Mouse (Mus musculus): Measurements from ENCODE around the gene Pdilt. TPM values are rescaled to one million over a fixed set of nuclear protein-coding genes. Genes with fewer than 3 reads are reported as not detected.

Gene Pdilt
- polyA plus RNA-seq, 1 experiment from 2014 or later = not detected

DNA sequence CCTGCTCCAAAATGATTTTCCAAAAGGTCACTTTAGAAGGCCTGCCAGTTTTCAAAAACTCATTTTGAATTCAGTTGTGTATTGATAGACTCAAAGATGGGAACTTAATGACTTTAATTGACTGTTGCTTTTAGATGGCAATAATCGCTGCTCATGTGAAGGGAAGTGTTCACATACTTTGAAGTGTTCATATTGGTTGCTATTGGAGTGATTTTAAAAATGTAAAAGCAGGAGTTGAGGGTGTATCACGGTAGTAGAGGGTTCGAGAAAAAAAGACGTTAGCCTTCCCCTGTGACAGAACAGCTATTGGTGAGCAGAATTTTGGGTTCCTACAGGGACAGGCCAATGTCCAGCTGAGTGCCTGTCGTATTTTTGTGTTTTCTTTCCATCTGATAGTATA, 4.1 kb downstream of the Pdilt start, which contains the start of gene Acsm5:
TSS of gene Acsm5 (plus strand) at position 301 of the 400 bp plus-strand sequence.
- Histone ChIP-seq H3K4me3 (ENCODE audit: low read depth, low read length) (no peak within 1 kb of the TSS), H3K9me3 (ENCODE audit: low read length) (no peaks in the 10 kb centered on the region), H3K27me3 (replicated peaks; ENCODE audit: insufficient read depth, low read length) (no peaks in the 10 kb centered on the region), H3K4me1 (ENCODE audit: insufficient read depth, low read depth, low read length) (no peaks in the 10 kb centered on the region), H3K4me2 (replicated peaks; ENCODE audit: low read depth, low read length) (no peak within 1 kb of the TSS), H3K36me3 (ENCODE audit: insufficient read depth, low read length) (no peaks in the 10 kb centered on the region), H3K27ac (ENCODE audit: low read length) (no peak within 1 kb of the TSS), H3K9ac (replicated peaks; ENCODE audit: low read depth) (no peak within 1 kb of the TSS)
- TF ChIP-seq CTCF (IDR thresholded peaks at IDR 0.05) = no peak
- no peak for TF ChIP-seq EP300 (IDR thresholded peaks at IDR 0.05)
- ATAC-seq = no peak
- WGBS = 69% methylated on average over 5 of the region's 5 CpGs
- no peak for DNase-seq (ENCODE audit: low spot score)

- no peak overlapping the region for H3K9ac ChIP-seq (replicated peaks; ENCODE audit: low read depth)
- H3K27ac ChIP-seq (ENCODE audit: low read length) = no peak overlapping the region
- TF ChIP-seq CTCF (IDR thresholded peaks at IDR 0.05) (no peak), EP300 (IDR thresholded peaks at IDR 0.05) (no peak)
- WGBS = 76% methylated on average over 7 of the region's 7 CpGs
- no peaks in the 10 kb centered on the region for H3K36me3 ChIP-seq (ENCODE audit: insufficient read depth, low read length)
- ATAC-seq (no peak), DNase-seq (ENCODE audit: low spot score) (no peak)
- no peaks in the 10 kb centered on the region for H3K9me3 ChIP-seq (ENCODE audit: low read length)
- H3K27me3 ChIP-seq (replicated peaks; ENCODE audit: insufficient read depth, low read length) = no peaks in the 10 kb centered on the region
- H3K4me2 ChIP-seq (replicated peaks; ENCODE audit: low read depth, low read length) = no peak overlapping the region
- no peak overlapping the region for H3K4me3 ChIP-seq (ENCODE audit: low read depth, low read length)
- no peaks in the 10 kb centered on the region for H3K4me1 ChIP-seq (ENCODE audit: insufficient read depth, low read depth, low read length)
These were observed 7.1 kb downstream of the Pdilt start for GRCm38 (mm10) chr7:119516272-119516558.

- peak; percentile 74 for TF ChIP-seq CTCF (IDR thresholded peaks at IDR 0.05)
- no peak for TF ChIP-seq EP300 (IDR thresholded peaks at IDR 0.05)
These were observed 7.6 kb downstream of the Pdilt start for GRCm38 (mm10) chr7:119515492-119516271.

DNA sequence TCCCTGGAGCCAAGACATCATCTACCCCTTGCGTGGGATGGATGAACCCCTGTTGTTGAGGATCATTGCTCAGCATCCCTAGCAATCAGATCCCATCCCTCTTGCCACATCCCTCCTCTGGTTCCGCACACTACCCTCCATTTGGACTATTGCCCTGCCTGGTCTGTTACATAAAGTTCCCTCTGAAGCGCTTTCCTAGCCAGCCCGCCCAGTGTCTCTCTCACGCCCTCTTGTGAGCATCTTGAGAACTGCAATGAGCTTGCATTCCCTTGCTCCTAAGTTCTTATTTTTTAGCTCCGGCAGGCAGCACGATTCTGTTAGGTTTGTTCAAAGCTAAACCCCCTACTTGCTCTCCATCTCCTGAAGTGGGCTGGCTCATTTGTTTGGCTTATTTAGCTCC, 10.2 kb downstream of the Pdilt start:
- no peak for ATAC-seq

More at GRCm38 (mm10) chr7:119515492-119516271, 7.6 kb downstream of the Pdilt start:
- Histone ChIP-seq H3K27ac (ENCODE audit: low read length) (no peak overlapping the region), H3K4me1 (ENCODE audit: insufficient read depth, low read depth, low read length) (no peaks in the 10 kb centered on the region), H3K4me2 (replicated peaks; ENCODE audit: low read depth, low read length) (no peak overlapping the region), H3K4me3 (ENCODE audit: low read depth, low read length) (no peak overlapping the region), H3K9me3 (ENCODE audit: low read length) (no peaks in the 10 kb centered on the region), H3K36me3 (ENCODE audit: insufficient read depth, low read length) (no peaks in the 10 kb centered on the region), H3K9ac (replicated peaks; ENCODE audit: low read depth) (no peak overlapping the region), H3K27me3 (replicated peaks; ENCODE audit: insufficient read depth, low read length) (no peaks in the 10 kb centered on the region)
- 55% methylated on average over 10 of the region's 10 CpGs for WGBS
- DNase-seq (ENCODE audit: low spot score) (peak; percentile 44), ATAC-seq (no peak)

GRCm38 (mm10) chr7:119511143-119511542, 12.1 kb downstream of the Pdilt start:
- H3K36me3 ChIP-seq (ENCODE audit: insufficient read depth, low read length) = no peaks in the 10 kb centered on the region
- H3K4me3 ChIP-seq (ENCODE audit: low read depth, low read length) = no peak overlapping the region
- DNase-seq (ENCODE audit: low spot score) (no peak), ATAC-seq (no peak)
- no peak for TF ChIP-seq CTCF (IDR thresholded peaks at IDR 0.05)
- TF ChIP-seq EP300 (IDR thresholded peaks at IDR 0.05) = no peak
- H3K4me1 ChIP-seq (ENCODE audit: insufficient read depth, low read depth, low read length) = no peaks in the 10 kb centered on the region
- WGBS = 83% methylated on average over 4 of the region's 4 CpGs
- H3K9me3 ChIP-seq (ENCODE audit: low read length) = no peaks in the 10 kb centered on the region
- H3K27ac ChIP-seq (ENCODE audit: low read length) = no peak overlapping the region
- H3K9ac ChIP-seq (replicated peaks; ENCODE audit: low read depth) = no peak overlapping the region
- H3K4me2 ChIP-seq (replicated peaks; ENCODE audit: low read depth, low read length) = no peak overlapping the region
- H3K27me3 ChIP-seq (replicated peaks; ENCODE audit: insufficient read depth, low read length) = no peaks in the 10 kb centered on the region

More for the DNA sequence above, 10.2 kb downstream of the Pdilt start:
- Histone ChIP-seq H3K4me3 (ENCODE audit: low read depth, low read length) (no peak overlapping the region), H3K27me3 (replicated peaks; ENCODE audit: insufficient read depth, low read length) (no peaks in the 10 kb centered on the region), H3K27ac (ENCODE audit: low read length) (no peak overlapping the region), H3K9ac (replicated peaks; ENCODE audit: low read depth) (no peak overlapping the region), H3K4me1 (ENCODE audit: insufficient read depth, low read depth, low read length) (no peaks in the 10 kb centered on the region), H3K36me3 (ENCODE audit: insufficient read depth, low read length) (no peaks in the 10 kb centered on the region), H3K9me3 (ENCODE audit: low read length) (no peaks in the 10 kb centered on the region), H3K4me2 (replicated peaks; ENCODE audit: low read depth, low read length) (no peak overlapping the region)
- WGBS = 25% methylated on average over 7 of the region's 7 CpGs
- no peak for TF ChIP-seq EP300 (IDR thresholded peaks at IDR 0.05)
- peak; percentile 73 for TF ChIP-seq CTCF (IDR thresholded peaks at IDR 0.05)
- DNase-seq (ENCODE audit: low spot score) = peak; percentile 23

GRCm38 (mm10) chr7:119490041-119490780, 33.1 kb downstream of the Pdilt start:
- H3K27me3 ChIP-seq (replicated peaks; ENCODE audit: insufficient read depth, low read length) = no peaks in the 10 kb centered on the region
- H3K9me3 ChIP-seq (ENCODE audit: low read length) = no peaks in the 10 kb centered on the region
- no peaks in the 10 kb centered on the region for H3K4me1 ChIP-seq (ENCODE audit: insufficient read depth, low read depth, low read length)
- TF ChIP-seq EP300 (IDR thresholded peaks at IDR 0.05) (no peak), CTCF (IDR thresholded peaks at IDR 0.05) (no peak)
- ATAC-seq (no peak), DNase-seq (ENCODE audit: low spot score) (no peak)
- no peak overlapping the region for H3K27ac ChIP-seq (ENCODE audit: low read length)
- H3K9ac ChIP-seq (replicated peaks; ENCODE audit: low read depth) = no peak overlapping the region
- no peak overlapping the region for H3K4me2 ChIP-seq (replicated peaks; ENCODE audit: low read depth, low read length)
- 68% methylated on average over 4 of the region's 4 CpGs for WGBS
- no peaks in the 10 kb centered on the region for H3K36me3 ChIP-seq (ENCODE audit: insufficient read depth, low read length)
- H3K4me3 ChIP-seq (ENCODE audit: low read depth, low read length) = no peak overlapping the region

All from lung, postnatal 0 days (tissue).